In the genomic region with DNA sequence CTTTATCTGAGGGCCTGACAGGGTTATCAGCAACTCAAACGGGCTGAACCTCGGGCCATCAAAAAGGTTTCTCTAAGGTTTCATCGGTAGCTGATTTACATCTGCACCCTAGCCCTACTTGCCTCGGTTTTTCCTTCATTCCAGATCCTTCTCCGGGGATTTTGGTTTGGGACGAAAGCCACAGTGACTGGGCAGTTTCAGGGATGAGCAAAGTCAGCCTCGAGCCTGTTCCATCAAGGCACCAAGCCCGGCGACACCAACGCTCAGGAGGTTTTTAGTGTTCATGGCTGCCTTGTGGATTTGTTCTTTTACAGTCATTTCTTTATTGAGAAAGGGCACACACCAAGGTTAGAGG, we compare ENCODE assay signal across 9 mouse cellular contexts.
A peak's percentile ranks its signal among the peaks of the same experiment; 100 is the strongest.
DNase-seq lines count a peak whose midpoint lies in the region; ATAC-seq lines count a peak whose summit lies in the region.
"Had no signal": no experiment of that assay in that cellular context is flagged by ENCODE, and none has a peak within 500 bp of the region (broad histone marks: within the 10 kb centered on the region; RNA-seq: fewer than 3 reads in every experiment).

No protein-coding gene starts in this region.

- H3K27ac ChIP-seq in heart, embryonic 13.5 days (replicated peaks), result peak overlapping the region; percentile 77
- peak overlapping the region; percentile 78 for H3K27ac ChIP-seq in brown adipose tissue, adult 24 weeks (replicated peaks; ENCODE audit: low read depth, low read length)
- peak overlapping the region; percentile 55 for H3K27ac ChIP-seq in hindbrain, embryonic 16.5 days (ENCODE audit: low read depth, low read length)
- H3K27ac ChIP-seq in midbrain, embryonic 15.5 days, result no peak overlapping the region

- H3K9ac ChIP-seq in heart, embryonic 13.5 days, result peak overlapping the region; percentile 78
- H3K9ac ChIP-seq in hindbrain, embryonic 16.5 days (ENCODE audit: low read depth, low read length), result no peak overlapping the region
- no peak overlapping the region for H3K9ac ChIP-seq in midbrain, embryonic 15.5 days

- no peak for ATAC-seq in heart, embryonic 13.5 days (ENCODE audit: extremely low read depth, insufficient number of reproducible peaks, low FRiP score, low TSS enrichment)
- no peak for ATAC-seq in hindbrain, embryonic 16.5 days
- no peak for ATAC-seq in midbrain, embryonic 15.5 days (replicated peaks)

- H3K36me3 ChIP-seq in heart, embryonic 13.5 days, result no peaks in the 10 kb centered on the region
- H3K36me3 ChIP-seq in hindbrain, embryonic 16.5 days (ENCODE audit: control insufficient read depth, insufficient read depth, low read length), result no peaks in the 10 kb centered on the region
- H3K36me3 ChIP-seq in midbrain, embryonic 15.5 days (replicated peaks), result no peaks in the 10 kb centered on the region

- intact Hi-C loops in heart, postnatal 25 days (cut with DNase I), result no loop called here

- H3K4me3 ChIP-seq in heart, embryonic 13.5 days, result peak overlapping the region; percentile 50
- peak overlapping the region; percentile 58 for H3K4me3 ChIP-seq in brown adipose tissue, adult 24 weeks (ENCODE audit: insufficient read depth, low read depth, low read length)
- H3K4me3 ChIP-seq in hindbrain, embryonic 16.5 days (ENCODE audit: low read length), result no peak overlapping the region
- H3K4me3 ChIP-seq in midbrain, embryonic 15.5 days, result no peak overlapping the region

- WGBS in heart, embryonic 13.5 days, result 14% methylated on average over 10 of the region's 10 CpGs
- WGBS in hindbrain, embryonic 16.5 days, result 12% methylated on average over 10 of the region's 10 CpGs
- 9% methylated on average over 10 of the region's 10 CpGs for WGBS in midbrain, embryonic 15.5 days

- no peaks in the 10 kb centered on the region for H3K27me3 ChIP-seq in heart, embryonic 13.5 days (replicated peaks)
- peaks cover 5% of the 10 kb centered on the region; the same call in 1 of the 2 replicates for H3K27me3 ChIP-seq in hindbrain, embryonic 16.5 days (replicated peaks; ENCODE audit: control insufficient read depth, insufficient read depth, low read length)
- peaks cover 52% of the 10 kb centered on the region for H3K27me3 ChIP-seq in midbrain, embryonic 15.5 days (replicated peaks)

- H3K4me2 ChIP-seq in heart, embryonic 13.5 days, result peak overlapping the region; percentile 82
- H3K4me2 ChIP-seq in hindbrain, embryonic 16.5 days (ENCODE audit: low read length), result peak overlapping the region; percentile 53
- H3K4me2 ChIP-seq in midbrain, embryonic 15.5 days, result peak overlapping the region; percentile 46

- no peak for DNase-seq in heart, postnatal 25 days (ENCODE audit: low spot score)
- no peak for DNase-seq in right cerebral cortex, postnatal 36 days (ENCODE audit: low spot score in 2 of 2)
- no peak for DNase-seq in testis, postnatal 14 days (ENCODE audit: low spot score)
- DNase-seq in right cerebral cortex, postnatal 14 days, result no peak
- DNase-seq: cerebellum, adult 9-11 months had no signal

- peaks cover 40% of the 10 kb centered on the region for H3K4me1 ChIP-seq in heart, embryonic 13.5 days
- H3K4me1 ChIP-seq in brown adipose tissue, adult 24 weeks (ENCODE audit: control insufficient read depth, insufficient read depth, insufficient read length, low read length), result peaks cover 17% of the 10 kb centered on the region
- peaks cover 17% of the 10 kb centered on the region for H3K4me1 ChIP-seq in hindbrain, embryonic 16.5 days (ENCODE audit: control insufficient read depth, insufficient read depth, low read depth, low read length)
- peaks cover 22% of the 10 kb centered on the region for H3K4me1 ChIP-seq in midbrain, embryonic 15.5 days

- no peaks in the 10 kb centered on the region for H3K9me3 ChIP-seq in heart, embryonic 13.5 days
- no peaks in the 10 kb centered on the region for H3K9me3 ChIP-seq in hindbrain, embryonic 16.5 days (ENCODE audit: control insufficient read depth, low read length)
- H3K9me3 ChIP-seq in midbrain, embryonic 15.5 days, result no peaks in the 10 kb centered on the region

Comparison
In these comparisons a context has a peak if more than half of its experiments do, and no peak if none do; other contexts are left out.
1. H3K4me3 ChIP-seq: peak in heart, embryonic 13.5 days (single experiment) and brown adipose tissue, adult 24 weeks (single experiment); none in hindbrain, embryonic 16.5 days (single experiment) and midbrain, embryonic 15.5 days (single experiment).
2. Peak in every context shown above with its lines, with median percentiles within 50 percentile points of each other: H3K4me2 ChIP-seq.